Mouse (Mus musculus): ENCODE results near the gene Sap25.

GRCm38 (mm10) chr5:137597625-137598024 lies 43.5 kb upstream of the Sap25 start:
- TF ChIP-seq CTCF (IDR thresholded peaks at IDR 0.05) (no peak), POLR2A (IDR thresholded peaks at IDR 0.05; ENCODE audit: insufficient read depth, low read depth, low read length) (no peak), EP300 (IDR thresholded peaks at IDR 0.05; ENCODE audit: insufficient read depth, low read depth, low read length) (no peak)

Data from heart, adult 2 months (tissue).